Mouse (Mus musculus): Measurements from ENCODE around the gene Ptgir.
A peak's percentile ranks its signal among the peaks of the same experiment; 100 is the strongest.

- no peak for TF ChIP-seq POLR2A (IDR thresholded peaks at IDR 0.05; ENCODE audit: borderline replicate concordance, insufficient read depth, low read length)
- TF ChIP-seq CTCF (IDR thresholded peaks at IDR 0.05; ENCODE audit: borderline replicate concordance, insufficient read depth, low read depth, low read length): 0 out of 2 replicates have a peak, but pooled peaks have one; percentile 15
Observed at GRCm38 (mm10) chr7:16873392-16873791, 32.9 kb upstream of the Ptgir start.
